In genomic region chr7:39898268-39898667, GRCm38 (mm10) we compare ENCODE assay signal across 19 mouse cellular contexts.
DNase-seq lines count a peak whose midpoint lies in the region; ATAC-seq and TF ChIP-seq lines count a peak whose summit lies in the region.
"Had no signal": no experiment of that assay in that cellular context is flagged by ENCODE, and none has a peak within 500 bp of the region (broad histone marks: within the 10 kb centered on the region; RNA-seq: fewer than 3 reads in every experiment).

No protein-coding gene starts in this region.

- DNase-seq in cerebellum, postnatal 10 days = peak; percentile 6 to 9
- no peak for DNase-seq in cerebellum, adult 18-20 months
- peak; percentile 2 to 10 for DNase-seq in kidney, postnatal 4 days
- peak; percentile 6 for DNase-seq in right cerebral cortex, postnatal 4 days
- DNase-seq in right cerebral cortex, postnatal 25 days = no peak
- DNase-seq in stomach, postnatal 0 days (ENCODE audit: low spot score) = no peak
- DNase-seq in B cell, adult 2 months = no peak
- DNase-seq: adrenal gland, postnatal 25 days; cerebellum, adult 9-11 months; embryo, embryonic 11 days; lung, adult 18-20 months; lung, postnatal 4 days; thymus, adult 18-20 months had no signal

- no peak overlapping the region for H3K9ac ChIP-seq in kidney, embryonic 15.5 days
- no peak overlapping the region for H3K9ac ChIP-seq in stomach, postnatal 0 days (ENCODE audit: low read length)
- H3K9ac ChIP-seq: embryonic facial prominence, embryonic 15.5 days; heart, embryonic 15.5 days; limb, embryonic 13.5 days had no signal

- H3K4me3 ChIP-seq in kidney, embryonic 15.5 days (replicated peaks) = no peak overlapping the region
- no peak overlapping the region for H3K4me3 ChIP-seq in stomach, postnatal 0 days (ENCODE audit: low read depth, low read length)
- H3K4me3 ChIP-seq: embryonic facial prominence, embryonic 15.5 days; forebrain, embryonic 10.5 days; heart, embryonic 15.5 days; limb, embryonic 13.5 days had no signal

- peak; percentile 10; the same call in 1 of the 2 replicates for TF ChIP-seq CTCF in stomach, postnatal 0 days (IDR thresholded peaks at IDR 0.05; ENCODE audit: low read depth)

- H3K27ac ChIP-seq in kidney, embryonic 15.5 days = no peak overlapping the region
- H3K27ac ChIP-seq in stomach, postnatal 0 days (replicated peaks) = no peak overlapping the region
- H3K27ac ChIP-seq: embryonic facial prominence, embryonic 15.5 days; forebrain, embryonic 10.5 days; heart, embryonic 15.5 days; limb, embryonic 13.5 days had no signal

- no peak for TF ChIP-seq EP300 in stomach, postnatal 0 days (optimal IDR thresholded peaks at IDR 0.05)

- ATAC-seq in kidney, embryonic 15.5 days (replicated peaks; ENCODE audit: low FRiP score) = no peak
- no peak for ATAC-seq in stomach, postnatal 0 days (ENCODE audit: low FRiP score, low TSS enrichment)

- no peaks in the 10 kb centered on the region; the same call in 1 of the 2 replicates for H3K9me3 ChIP-seq in kidney, embryonic 15.5 days (replicated peaks)
- no peaks in the 10 kb centered on the region for H3K9me3 ChIP-seq in stomach, postnatal 0 days (ENCODE audit: control insufficient read depth, low read length)
- H3K9me3 ChIP-seq: embryonic facial prominence, embryonic 15.5 days; forebrain, embryonic 10.5 days; heart, embryonic 15.5 days had no signal

- no peaks in the 10 kb centered on the region for H3K36me3 ChIP-seq in kidney, embryonic 15.5 days
- no peaks in the 10 kb centered on the region for H3K36me3 ChIP-seq in stomach, postnatal 0 days (ENCODE audit: control insufficient read depth, insufficient read depth, low read length)
- H3K36me3 ChIP-seq: embryonic facial prominence, embryonic 15.5 days; forebrain, embryonic 10.5 days; heart, embryonic 15.5 days; limb, embryonic 13.5 days had no signal

- H3K27me3 ChIP-seq in kidney, embryonic 15.5 days = no peaks in the 10 kb centered on the region
- H3K27me3 ChIP-seq in stomach, postnatal 0 days (ENCODE audit: control insufficient read depth, insufficient read depth, low read length) = no peaks in the 10 kb centered on the region
- H3K27me3 ChIP-seq: embryonic facial prominence, embryonic 15.5 days; heart, embryonic 15.5 days; limb, embryonic 13.5 days had no signal

- 97% methylated on average over 1 of the region's 1 CpGs for WGBS in kidney, embryonic 15.5 days
- WGBS in stomach, postnatal 0 days = 92% methylated on average over 1 of the region's 1 CpGs

- no peak overlapping the region for H3K4me2 ChIP-seq in kidney, embryonic 15.5 days
- no peak overlapping the region for H3K4me2 ChIP-seq in stomach, postnatal 0 days (replicated peaks; ENCODE audit: low read depth)
- H3K4me2 ChIP-seq: embryonic facial prominence, embryonic 15.5 days; heart, embryonic 15.5 days; limb, embryonic 13.5 days; midbrain, embryonic 11.5 days had no signal

- H3K4me1 ChIP-seq in kidney, embryonic 15.5 days = no peaks in the 10 kb centered on the region
- no peaks in the 10 kb centered on the region for H3K4me1 ChIP-seq in stomach, postnatal 0 days (replicated peaks; ENCODE audit: control insufficient read depth, insufficient read depth)
- H3K4me1 ChIP-seq: embryonic facial prominence, embryonic 15.5 days; forebrain, embryonic 10.5 days; heart, embryonic 15.5 days; limb, embryonic 13.5 days had no signal

Comparison
In these comparisons a context has a peak if more than half of its experiments do, and no peak if none do; other contexts are left out.
1. DNase-seq: peak in cerebellum, postnatal 10 days (2 of 2), kidney, postnatal 4 days (2 of 2) and right cerebral cortex, postnatal 4 days (single experiment); none in cerebellum, adult 18-20 months (0 of 2), right cerebral cortex, postnatal 25 days (single experiment), stomach, postnatal 0 days (single experiment) and B cell, adult 2 months (0 of 2).